Mouse (Mus musculus) granulocyte monocyte progenitor cell, adult 5-6 weeks (primary cell): ENCODE data around the gene Unc13a. TPM values are rescaled to one million over a fixed set of nuclear protein-coding genes. Genes with fewer than 3 reads are reported as not detected.

Experiments used
- ATAC-seq: replicated peaks from 2 replicates; pipeline ENCODE4 v1.8.0; 2016; ENCODE audit warnings: mild to moderate bottlenecking, moderate TSS enrichment, inconsistent platforms; ENCODE audit not compliant: poor library complexity, severe bottlenecking
- total RNA-seq, 2 experiments: library from RNA; stranded (forward) in 1 of 2; stranded (reverse) in 1 of 2; fragments of 200-712, 200-1000 nt in 1 of 2; fragments of >200 nt in 1 of 2; fragmentation: Nextera tagmentation in 1 of 2; gene quantifications; 2 replicates each; pipeline ENCODE4 v1.2.3; 2014 to 2017

Gene Unc13a
- total RNA-seq, 2 experiments from 2014 or later: 1.8 TPM; not detected in 1

DNA sequence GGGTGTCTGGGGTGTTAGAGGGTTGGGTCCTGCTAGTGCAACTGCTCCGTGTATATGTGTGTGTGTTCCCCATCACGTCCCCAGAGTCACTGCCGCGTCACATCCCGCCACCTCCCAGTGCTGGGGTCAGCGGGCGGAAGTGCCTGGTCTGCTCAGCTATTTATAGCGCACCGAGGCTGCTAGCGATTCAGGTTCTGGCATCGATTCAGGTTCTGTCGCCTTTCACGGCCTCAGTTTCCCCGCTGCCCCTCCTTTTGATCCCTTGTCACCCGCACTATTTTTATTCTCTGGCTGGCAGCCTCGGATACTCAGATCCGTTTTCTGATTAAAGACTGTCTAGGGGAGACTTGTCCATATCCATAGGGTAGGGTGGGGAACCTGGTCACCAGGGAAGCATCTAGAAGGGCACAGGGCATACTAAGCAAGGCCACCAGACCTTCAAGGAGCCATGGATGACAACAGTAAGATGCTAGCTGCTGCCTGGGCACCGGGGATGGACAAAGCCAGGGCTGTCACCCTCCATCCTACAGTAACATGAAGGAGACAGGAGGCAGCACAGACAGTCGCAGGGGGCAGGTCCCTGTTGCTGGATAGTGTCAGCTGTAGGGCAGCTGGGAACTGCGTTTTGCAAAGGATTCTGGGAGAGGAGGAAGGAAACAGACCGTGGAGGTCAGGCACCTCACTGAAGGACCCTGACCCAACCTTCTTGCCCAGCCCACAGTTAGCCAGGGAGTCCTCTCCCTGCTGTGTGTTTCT, 3.2 kb downstream of the Unc13a start:
- ATAC-seq: peak; percentile 63

- ATAC-seq: no peak
These were observed 4.3 kb downstream of the Unc13a start for GRCm38 (mm10) chr8:71667256-71667655.

DNA sequence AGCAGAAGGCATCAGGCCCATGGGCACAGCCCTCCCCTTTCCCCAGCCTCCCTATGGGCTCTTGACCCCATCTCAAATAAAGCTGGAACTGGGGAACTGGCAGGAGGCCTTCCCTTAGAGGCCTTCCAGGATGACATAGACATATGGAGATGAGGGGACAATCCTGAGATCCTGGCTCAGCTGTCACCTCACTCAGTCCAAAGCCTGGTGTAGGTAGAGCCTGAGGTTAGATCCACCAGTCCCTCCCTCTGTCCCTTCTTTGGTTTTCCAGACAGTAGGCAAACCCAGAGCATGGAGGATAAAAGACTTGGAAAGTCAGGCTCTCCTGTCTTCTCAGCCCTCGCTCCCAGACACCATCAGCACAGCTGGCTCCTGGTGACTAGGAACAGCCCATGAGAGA, 4.7 kb downstream of the Unc13a start:
- ATAC-seq: no peak

DNA sequence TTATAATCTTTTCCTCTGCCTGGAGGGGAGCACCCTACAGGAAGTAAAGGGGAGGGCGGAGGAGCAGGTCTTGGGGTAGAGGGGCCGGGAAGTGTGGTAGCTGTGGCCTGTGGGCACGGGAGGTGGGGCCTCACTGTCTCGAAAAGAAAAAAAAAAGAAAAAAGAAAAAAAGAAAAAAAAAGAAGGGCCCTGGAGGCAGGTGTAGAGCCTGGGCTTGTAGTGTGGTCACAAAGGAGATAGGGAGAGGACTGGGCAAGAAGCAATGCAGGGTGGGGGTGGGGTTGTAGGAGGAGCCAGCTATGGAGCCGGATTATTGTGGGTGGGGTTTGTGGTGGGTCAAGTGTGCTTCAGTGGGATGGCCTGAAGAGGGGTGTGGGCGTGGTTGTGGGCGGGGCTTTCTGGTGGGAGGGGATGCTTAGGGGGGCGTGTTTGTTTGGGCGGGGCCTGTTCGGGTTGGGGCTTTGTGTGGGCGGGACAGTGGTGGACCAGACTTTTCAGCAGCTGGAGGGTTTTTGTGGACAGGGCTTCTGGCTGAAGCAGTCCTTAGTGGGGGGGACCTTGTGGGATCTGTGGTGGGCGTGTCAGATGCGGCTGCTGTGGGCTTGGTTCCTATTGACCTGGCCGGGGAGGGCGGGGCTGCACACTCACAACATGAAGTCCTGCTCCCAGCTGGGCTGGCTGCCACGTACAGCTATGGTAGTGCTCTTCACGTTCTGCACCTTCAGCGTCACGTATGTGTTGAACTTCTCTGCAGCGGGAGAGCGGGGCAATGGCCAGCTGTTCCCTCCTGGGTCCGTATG, 6.0 kb downstream of the Unc13a start:
- ATAC-seq: peak; percentile 63

DNA sequence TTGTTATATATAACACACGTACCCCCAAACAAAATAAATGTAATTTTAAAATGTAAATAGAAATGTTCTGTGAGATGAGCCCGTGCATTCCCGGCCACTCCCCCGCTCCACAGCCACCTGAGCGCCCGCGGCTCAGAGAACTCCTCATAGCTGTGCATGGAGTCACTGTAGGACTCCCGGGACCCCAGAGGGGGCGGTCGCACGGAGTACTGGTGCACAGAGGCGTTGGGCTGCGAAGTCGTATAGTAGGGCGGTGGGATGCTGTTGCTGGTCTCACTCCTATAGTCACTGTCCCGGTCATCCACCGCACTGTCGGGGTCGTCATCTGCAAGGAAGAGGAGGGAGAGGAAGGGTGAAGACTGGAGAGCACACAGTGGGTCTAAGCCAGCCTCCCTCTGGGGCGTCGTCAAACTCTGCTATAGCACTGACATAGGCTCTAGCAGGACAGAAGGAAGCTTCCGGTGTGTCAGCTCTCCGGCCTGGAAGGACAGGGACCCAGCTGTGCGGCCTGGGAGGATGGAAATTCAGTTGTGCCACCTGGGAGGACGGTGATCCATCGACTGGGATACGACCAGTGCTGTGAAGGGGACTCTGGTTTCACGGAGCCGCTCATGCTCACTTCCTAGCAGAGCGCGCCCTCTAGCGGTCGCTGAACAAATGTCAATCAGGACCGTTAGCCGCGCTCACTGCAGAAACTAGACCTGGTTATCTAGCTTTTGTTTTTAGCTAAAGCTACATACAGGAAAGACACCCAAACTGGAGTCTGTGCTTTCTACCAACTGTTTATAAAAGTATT, 11.0 kb downstream of the Unc13a start:
- ATAC-seq: peak; percentile 52

- no peak for ATAC-seq
These were observed 11.8 kb downstream of the Unc13a start for GRCm38 (mm10) chr8:71659751-71660150.

DNA sequence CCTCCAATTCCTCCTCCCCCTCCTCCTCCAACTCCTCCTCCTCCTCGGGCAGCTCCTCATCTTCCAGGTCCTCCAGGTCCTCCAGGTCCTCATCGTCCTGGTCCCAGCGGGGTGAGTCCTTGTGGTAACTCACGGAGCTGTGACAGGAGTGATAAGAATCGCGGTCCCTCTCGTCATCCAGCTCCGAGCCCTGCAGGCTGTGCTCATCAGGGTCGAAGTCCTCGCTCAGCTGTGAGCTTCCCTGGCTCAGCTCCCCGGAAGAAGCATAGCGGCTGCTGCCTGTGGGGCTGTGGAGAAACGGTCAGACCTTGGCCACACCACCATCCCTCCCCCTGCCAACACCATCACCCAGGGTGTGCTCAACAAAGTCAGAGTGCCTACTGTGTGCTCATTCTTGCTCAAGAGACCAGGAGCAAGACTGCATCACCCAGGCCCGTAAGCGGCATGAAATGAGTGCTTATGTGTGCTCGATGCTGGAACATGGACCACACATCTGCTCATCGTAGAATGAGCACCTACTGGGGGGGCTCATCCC, 13.0 kb downstream of the Unc13a start:
- no peak for ATAC-seq

DNA sequence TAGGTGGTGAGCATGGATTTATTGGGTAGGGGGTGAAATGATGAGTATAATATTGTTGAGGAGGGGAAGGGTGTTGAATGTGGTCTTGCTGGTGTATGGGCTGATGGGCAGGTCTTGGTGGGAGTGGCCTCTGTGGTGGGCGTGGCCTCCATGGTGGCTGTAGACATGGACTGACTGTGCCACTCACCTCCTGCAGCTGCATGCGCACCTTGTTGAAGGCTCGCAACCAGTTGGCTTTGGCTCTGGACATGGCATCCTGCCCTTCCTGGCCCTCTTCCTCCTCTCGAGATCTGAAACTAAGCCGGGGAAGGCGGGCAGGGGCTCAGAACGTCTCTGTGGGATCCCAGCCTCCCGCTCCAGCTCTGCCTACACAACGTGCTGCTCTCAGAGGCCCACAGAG, 13.7 kb downstream of the Unc13a start:
- ATAC-seq: no peak

- peak; percentile 83 for ATAC-seq
These were observed 17.0 kb downstream of the Unc13a start for GRCm38 (mm10) chr8:71654600-71654999.

DNA sequence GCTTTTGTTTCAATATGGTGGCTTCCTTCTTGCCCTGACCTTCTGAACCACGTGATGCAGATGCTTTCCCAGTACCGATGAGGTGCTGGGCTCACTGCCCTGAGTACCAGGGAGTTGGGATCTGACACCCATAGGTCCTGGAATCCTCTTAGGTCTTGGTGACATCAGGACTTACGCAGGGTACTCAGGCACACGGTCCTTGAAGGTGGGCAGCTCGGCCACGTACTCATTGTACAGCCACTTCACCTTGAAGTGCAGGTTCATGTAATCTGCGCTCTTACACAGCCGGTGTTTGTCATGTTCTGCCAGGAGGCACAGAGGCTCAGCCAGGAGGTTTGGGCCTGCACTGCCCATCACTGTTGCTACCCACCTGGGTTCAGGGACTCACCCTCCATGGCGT, 26.0 kb downstream of the Unc13a start:
- ATAC-seq: no peak

GRCm38 (mm10) chr8:71639318-71639717, 32.2 kb downstream of the Unc13a start:
- ATAC-seq: no peak

GRCm38 (mm10) chr8:71638321-71638720, 33.2 kb downstream of the Unc13a start:
- no peak for ATAC-seq

DNA sequence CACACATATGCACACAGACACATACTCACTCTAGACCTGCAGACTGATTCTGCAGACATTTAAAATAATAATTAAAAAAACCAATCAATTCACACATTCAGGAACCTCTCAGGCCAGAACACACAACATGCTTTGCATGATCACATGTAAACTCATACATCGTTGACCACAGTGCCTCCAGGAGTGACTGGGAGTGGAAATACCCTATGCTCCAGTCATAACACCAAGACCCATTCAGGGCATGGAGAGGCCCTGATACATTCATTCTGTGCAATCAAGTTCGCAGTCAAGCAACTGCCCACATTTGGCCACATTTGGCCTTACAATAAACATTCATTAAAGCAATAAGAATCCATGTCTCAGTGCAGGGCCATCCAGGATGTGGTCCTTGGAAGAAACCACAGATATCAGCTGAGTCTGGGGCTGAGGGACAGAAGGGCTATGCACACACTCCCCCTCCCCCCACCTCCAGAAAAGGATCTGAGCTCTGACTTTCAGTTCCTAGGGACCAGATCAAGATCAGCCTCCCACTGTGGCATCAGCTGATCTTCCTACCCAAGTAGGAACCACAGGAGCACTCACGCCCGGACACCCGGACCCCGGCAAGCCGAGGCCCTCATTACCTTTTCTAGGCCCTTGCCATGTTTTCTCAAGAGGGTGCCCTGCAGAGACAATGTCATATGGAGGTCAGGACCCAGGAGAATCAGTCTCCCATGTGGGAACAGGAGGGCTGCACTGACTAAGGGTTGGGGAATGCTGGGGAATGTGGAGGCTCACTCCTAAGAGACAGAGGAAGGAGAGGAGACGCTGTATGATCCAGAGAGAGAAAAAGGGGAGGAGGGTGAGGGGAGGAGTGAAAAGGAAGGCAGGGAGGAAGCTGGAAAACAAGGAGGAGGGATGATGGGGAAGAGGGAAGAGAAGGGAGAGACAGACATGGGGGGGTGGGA, 34.1 kb downstream of the Unc13a start:
- ATAC-seq: no peak

GRCm38 (mm10) chr8:71633981-71634667, 37.4 kb downstream of the Unc13a start:
- peak; percentile 43 for ATAC-seq

- peak; percentile 35; the same call in 1 of the 2 replicates for ATAC-seq
These were observed 38.4 kb downstream of the Unc13a start for GRCm38 (mm10) chr8:71633164-71633563.

DNA sequence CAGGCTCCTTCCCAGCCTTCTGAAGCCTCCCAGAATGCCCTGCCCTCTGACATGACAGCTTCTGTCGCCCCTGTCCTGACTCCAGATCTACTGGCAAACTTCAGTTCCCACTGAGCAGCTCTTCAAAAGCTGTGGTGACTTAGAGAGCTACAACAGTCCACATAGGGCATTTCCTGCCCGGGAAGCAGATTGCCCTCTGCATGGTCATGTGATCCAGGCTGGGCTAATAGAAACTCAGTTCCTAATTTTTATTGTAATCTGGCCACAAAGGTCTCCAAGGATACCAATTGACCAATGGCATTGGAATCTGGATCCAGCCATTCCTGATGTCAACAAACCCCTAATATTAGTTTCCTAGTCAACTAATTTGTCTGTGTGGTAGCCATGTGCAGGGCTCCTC, 39.7 kb downstream of the Unc13a start:
- ATAC-seq: 0 out of 2 replicates have a peak, but pooled peaks have one; percentile 2

DNA sequence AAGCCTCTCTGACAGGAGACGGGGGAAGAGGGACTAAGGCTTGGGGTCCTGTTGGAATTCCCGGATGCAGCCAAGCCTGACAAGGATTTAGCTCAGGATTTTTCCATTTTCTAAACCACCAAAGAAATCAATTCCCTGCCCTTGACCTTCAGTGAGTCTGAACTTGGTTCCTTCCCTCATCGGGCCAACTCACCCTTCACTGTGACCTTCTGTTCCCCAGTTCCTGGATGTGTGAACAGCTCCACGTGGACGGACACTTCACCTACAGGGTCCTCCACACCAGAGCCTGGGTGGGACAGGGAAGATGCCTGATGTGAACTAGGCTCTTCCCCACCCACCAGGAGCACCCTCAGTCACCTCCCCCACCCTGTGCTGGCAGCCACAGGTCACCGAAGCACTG, 40.8 kb downstream of the Unc13a start:
- ATAC-seq: no peak

DNA sequence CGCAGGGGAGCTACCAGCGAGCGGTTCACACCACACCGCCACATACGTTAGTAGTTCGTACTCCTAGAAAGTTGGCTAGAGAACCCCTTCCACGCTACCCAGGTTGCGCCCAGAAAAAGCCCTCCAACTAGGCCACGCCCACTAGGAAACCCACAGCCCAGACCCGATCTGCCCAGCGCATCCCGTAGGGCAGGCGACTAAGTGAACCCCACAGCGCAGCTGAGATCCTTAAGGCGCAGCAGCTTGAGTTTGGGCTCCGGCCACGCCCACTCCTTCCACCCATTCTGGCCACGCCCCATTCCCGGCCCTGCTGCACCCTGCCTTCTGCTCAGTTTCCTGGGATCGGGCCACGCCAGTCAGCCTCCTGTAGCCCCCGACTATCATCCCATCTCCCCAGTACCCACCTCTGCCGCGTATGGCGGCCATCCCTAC, 41.8 kb downstream of the Unc13a start:
- peak; percentile 12 for ATAC-seq
